Mouse (Mus musculus) heart, adult 8-10 months (tissue): ENCODE measurements at regions not wholly inside any gene's neighbourhood (a gene's known extent, or its start where the extent isn't known, plus 50 kb on each side); places are given as distances from the start of the nearest gene placed in this dataset.

ENCODE experiments used
- DNase-seq: peaks from one replicate; pipeline ENCODE4 v3.0.0; 2022; ENCODE audit warnings: low spot score

GRCm38 (mm10) chr1:77048720-77049406, 466.0 kb downstream of the Epha4 start:
- peak; percentile 47 for DNase-seq

GRCm38 (mm10) chr1:77051239-77051638, 463.6 kb downstream of the Epha4 start:
- no peak for DNase-seq

GRCm38 (mm10) chr1:77053837-77054540, 460.9 kb downstream of the Epha4 start:
- DNase-seq = no peak

- peak; percentile 44 for DNase-seq
Measured at GRCm38 (mm10) chr1:77062468-77062867, 452.4 kb downstream of the Epha4 start.

- DNase-seq = no peak
Measured at GRCm38 (mm10) chr1:77073071-77073470, 441.8 kb downstream of the Epha4 start.

- no peak for DNase-seq
Measured at GRCm38 (mm10) chr1:77074926-77075885, 439.7 kb downstream of the Epha4 start.

GRCm38 (mm10) chr1:77080767-77081166, 434.1 kb downstream of the Epha4 start:
- DNase-seq = no peak

GRCm38 (mm10) chr1:77081660-77082059, 433.2 kb downstream of the Epha4 start:
- peak; percentile 47 for DNase-seq

- DNase-seq = no peak
Measured at GRCm38 (mm10) chr1:77082410-77082809, 432.5 kb downstream of the Epha4 start.

GRCm38 (mm10) chr1:77093551-77093950, 421.3 kb downstream of the Epha4 start:
- DNase-seq = no peak

- no peak for DNase-seq
Measured at GRCm38 (mm10) chr1:77101726-77102272, 413.1 kb downstream of the Epha4 start.

GRCm38 (mm10) chr1:77102421-77103133, 412.3 kb downstream of the Epha4 start:
- peak; percentile 61 for DNase-seq

- DNase-seq = no peak
Measured at GRCm38 (mm10) chr1:77109861-77110785, 404.8 kb downstream of the Epha4 start.

GRCm38 (mm10) chr1:77128411-77128810, 386.5 kb downstream of the Epha4 start:
- no peak for DNase-seq

GRCm38 (mm10) chr1:77137663-77138062, 377.2 kb downstream of the Epha4 start:
- no peak for DNase-seq

GRCm38 (mm10) chr1:77140906-77141305, 374.0 kb downstream of the Epha4 start:
- DNase-seq = peak; percentile 31

- DNase-seq = no peak
Measured at GRCm38 (mm10) chr1:77148052-77148451, 366.8 kb downstream of the Epha4 start.

- no peak for DNase-seq
Measured at GRCm38 (mm10) chr1:77168316-77168715, 346.6 kb downstream of the Epha4 start.

- no peak for DNase-seq
Measured at GRCm38 (mm10) chr1:77172463-77172862, 342.4 kb downstream of the Epha4 start.

- DNase-seq = no peak
Measured at GRCm38 (mm10) chr1:77174801-77175200, 340.1 kb downstream of the Epha4 start.
